Mouse (Mus musculus): ENCODE measurements around the gene Ndufs2.

DNA sequence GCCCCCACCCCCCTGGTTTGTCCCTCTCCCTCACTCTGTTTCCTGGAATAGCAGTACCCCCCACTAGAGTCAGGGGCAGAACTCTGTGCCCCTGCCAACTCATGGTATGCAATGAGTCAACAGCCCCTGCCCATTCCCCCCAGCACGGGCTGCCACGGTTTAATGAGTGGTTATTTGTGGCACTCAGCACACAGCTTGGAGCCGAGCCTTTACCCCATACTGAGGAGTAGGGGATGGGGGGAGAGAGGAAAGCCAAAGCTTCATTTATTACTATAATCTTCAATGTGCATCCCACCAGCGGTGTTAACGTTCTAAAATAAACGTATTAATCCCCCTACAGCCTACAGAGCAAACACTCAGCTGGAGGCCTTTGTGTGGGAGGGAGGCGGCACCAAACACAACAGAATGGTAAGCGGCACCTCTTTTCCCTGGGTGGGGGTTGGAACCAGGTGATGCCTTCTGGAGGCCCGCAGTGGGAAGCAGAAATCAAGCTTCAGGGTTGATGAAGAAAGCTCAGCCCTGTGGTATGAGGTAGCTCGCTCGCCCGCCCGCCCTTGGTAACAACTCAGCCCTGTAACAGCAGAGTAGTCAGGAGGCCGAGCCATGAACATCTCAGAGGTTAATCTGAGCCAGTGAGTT is 61.6 kb downstream of the Ndufs2 start:
- TF ChIP-seq CTCF (IDR thresholded peaks at IDR 0.05; ENCODE audit: low read depth, low read length) (no peak), GATA1 (IDR thresholded peaks at IDR 0.05; ENCODE audit: borderline replicate concordance, low read length) (no peak)

Measured in G1E (cell line).